Mouse (Mus musculus) testis, adult 2 months (tissue): ENCODE measurements at regions not wholly inside any gene's neighbourhood (a gene's known extent, or its start where the extent isn't known, plus 50 kb on each side); places are given as distances from the start of the nearest gene placed in this dataset.

Source experiments
- CTCF ChIP-seq: fragments of 200-500 bp; IDR thresholded peaks from 2 replicates; pipeline ENCODE4 v1.5.1; 2012; ENCODE audit warnings: low read depth, mild to moderate bottlenecking, inconsistent platforms, low read length, moderate library complexity; ENCODE audit not compliant: control insufficient read depth, insufficient read depth, insufficient replicate concordance
- POLR2A ChIP-seq: fragments of 200-500 bp; IDR thresholded peaks from 2 replicates; pipeline ENCODE4 v1.6.1; 2012; ENCODE audit warnings: low read depth, mild to moderate bottlenecking, inconsistent platforms, low read length, moderate library complexity; ENCODE audit not compliant: control insufficient read depth

DNA sequence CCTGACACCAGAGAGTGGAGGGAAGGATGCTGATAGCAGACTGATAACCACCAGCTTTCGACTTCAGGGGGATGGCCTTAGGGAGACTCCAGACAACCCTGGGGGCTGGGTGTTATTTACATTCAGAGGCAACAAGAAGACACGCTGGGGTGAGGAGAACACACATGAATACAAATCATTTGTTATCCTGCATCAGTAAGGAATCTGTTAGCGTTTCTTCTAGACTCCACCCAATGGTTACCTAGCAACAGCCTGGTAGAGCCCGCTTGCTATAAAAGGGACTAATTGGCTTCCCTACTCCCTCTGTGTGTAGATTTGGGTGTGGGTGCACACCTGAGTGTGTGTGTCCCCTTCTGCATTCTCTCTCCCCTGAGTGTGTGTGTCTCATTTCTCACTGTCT lies 140.8 kb upstream of the Gm3448 start:
- no peak for TF ChIP-seq CTCF
- TF ChIP-seq POLR2A = no peak
